In genomic region chr8:82416587-82417340, GRCm38 (mm10) we compare ENCODE assay signal across 15 mouse cellular contexts. TPM values are rescaled to one million over a fixed set of nuclear protein-coding genes. Genes with fewer than 3 reads are reported as not detected.
DNase-seq lines count a peak whose midpoint lies in the region; ATAC-seq and TF ChIP-seq lines count a peak whose summit lies in the region.
"Had no signal": no experiment of that assay in that cellular context is flagged by ENCODE, and none has a peak within 500 bp of the region (broad histone marks: within the 10 kb centered on the region; RNA-seq: fewer than 3 reads in every experiment).

No protein-coding gene starts in this region.

- TF ChIP-seq POLR2A in liver, adult 2 months (IDR thresholded peaks at IDR 0.05; ENCODE audit: extremely low read depth, insufficient read depth, low read length) = no peak

- TF ChIP-seq EP300 in stomach, postnatal 0 days (optimal IDR thresholded peaks at IDR 0.05) = peak; percentile 22

- H3K4me2 ChIP-seq in liver, embryonic 11.5 days = no peak overlapping the region
- no peak overlapping the region for H3K4me2 ChIP-seq in stomach, postnatal 0 days (replicated peaks; ENCODE audit: low read depth)
- no peak overlapping the region for H3K4me2 ChIP-seq in forebrain, embryonic 11.5 days (ENCODE audit: low read depth, low read length, severe bottlenecking)
- H3K4me2 ChIP-seq in hindbrain, postnatal 0 days (ENCODE audit: low read depth, low read length) = no peak overlapping the region
- H3K4me2 ChIP-seq: embryonic facial prominence, embryonic 12.5 days; neural tube, embryonic 13.5 days had no signal

- WGBS in liver, adult 2 months = 22% methylated on average over 5 of the region's 5 CpGs
- 64% methylated on average over 5 of the region's 5 CpGs for WGBS in liver, embryonic 11.5 days
- WGBS in stomach, postnatal 0 days = 56% methylated on average over 5 of the region's 5 CpGs
- WGBS in forebrain, embryonic 11.5 days = 80% methylated on average over 5 of the region's 5 CpGs
- 82% methylated on average over 5 of the region's 5 CpGs for WGBS in midbrain, embryonic 10.5 days
- WGBS in hindbrain, postnatal 0 days = 86% methylated on average over 5 of the region's 5 CpGs

- H3K27me3 ChIP-seq in liver, adult 2 months (ENCODE audit: control insufficient read depth, insufficient read depth, low read length) = no peaks in the 10 kb centered on the region
- no peaks in the 10 kb centered on the region for H3K27me3 ChIP-seq in liver, embryonic 11.5 days (replicated peaks; ENCODE audit: control insufficient read depth, insufficient read depth, low read length)
- H3K27me3 ChIP-seq in stomach, postnatal 0 days (ENCODE audit: control insufficient read depth, insufficient read depth, low read length) = no peaks in the 10 kb centered on the region
- H3K27me3 ChIP-seq in forebrain, embryonic 11.5 days (ENCODE audit: control insufficient read depth, insufficient read depth, low read length) = no peaks in the 10 kb centered on the region
- no peaks in the 10 kb centered on the region for H3K27me3 ChIP-seq in midbrain, embryonic 10.5 days (ENCODE audit: low read depth, poor library complexity, severe bottlenecking)
- no peaks in the 10 kb centered on the region for H3K27me3 ChIP-seq in hindbrain, postnatal 0 days (ENCODE audit: insufficient read depth, low read length)
- H3K27me3 ChIP-seq: embryonic facial prominence, embryonic 12.5 days; neural tube, embryonic 13.5 days had no signal

- H3K36me3 ChIP-seq in liver, adult 2 months (ENCODE audit: control insufficient read depth, insufficient read depth, low read length) = no peaks in the 10 kb centered on the region
- H3K36me3 ChIP-seq in liver, embryonic 11.5 days (ENCODE audit: control insufficient read depth, insufficient read depth, low read length) = no peaks in the 10 kb centered on the region
- H3K36me3 ChIP-seq in stomach, postnatal 0 days (ENCODE audit: control insufficient read depth, insufficient read depth, low read length) = no peaks in the 10 kb centered on the region
- H3K36me3 ChIP-seq in forebrain, embryonic 11.5 days (ENCODE audit: control insufficient read depth, insufficient read depth, low read length) = no peaks in the 10 kb centered on the region
- H3K36me3 ChIP-seq in midbrain, embryonic 10.5 days = no peaks in the 10 kb centered on the region
- no peaks in the 10 kb centered on the region for H3K36me3 ChIP-seq in hindbrain, postnatal 0 days (ENCODE audit: insufficient read depth, low read length)
- H3K36me3 ChIP-seq: embryonic facial prominence, embryonic 12.5 days; limb, embryonic 10.5 days; neural tube, embryonic 13.5 days had no signal

- H3K4me1 ChIP-seq in liver, adult 2 months (ENCODE audit: control insufficient read depth, insufficient read depth, low read length) = peaks cover 14% of the 10 kb centered on the region
- no peaks in the 10 kb centered on the region; the same call in 1 of the 2 replicates for H3K4me1 ChIP-seq in liver, embryonic 11.5 days (replicated peaks; ENCODE audit: control insufficient read depth, insufficient read depth, low read length)
- no peaks in the 10 kb centered on the region for H3K4me1 ChIP-seq in stomach, postnatal 0 days (replicated peaks; ENCODE audit: control insufficient read depth, insufficient read depth)
- H3K4me1 ChIP-seq in forebrain, embryonic 11.5 days (replicated peaks; ENCODE audit: control insufficient read depth, insufficient read depth, low read length) = no peaks in the 10 kb centered on the region
- H3K4me1 ChIP-seq in midbrain, embryonic 10.5 days = no peaks in the 10 kb centered on the region
- no peaks in the 10 kb centered on the region for H3K4me1 ChIP-seq in hindbrain, postnatal 0 days (ENCODE audit: insufficient read depth, low read length)
- H3K4me1 ChIP-seq: embryonic facial prominence, embryonic 12.5 days; limb, embryonic 10.5 days; neural tube, embryonic 13.5 days had no signal

- H3K9ac ChIP-seq in liver, adult 2 months (ENCODE audit: low read depth, low read length) = peak overlapping the region; percentile 38
- H3K9ac ChIP-seq in liver, embryonic 11.5 days (ENCODE audit: low read depth, low read length) = no peak overlapping the region
- no peak overlapping the region for H3K9ac ChIP-seq in stomach, postnatal 0 days (ENCODE audit: low read length)
- no peak overlapping the region for H3K9ac ChIP-seq in forebrain, embryonic 11.5 days (ENCODE audit: low read length)
- no peak overlapping the region for H3K9ac ChIP-seq in hindbrain, postnatal 0 days (replicated peaks; ENCODE audit: low read length)
- H3K9ac ChIP-seq: embryonic facial prominence, embryonic 12.5 days; forebrain, postnatal 0 days; neural tube, embryonic 13.5 days had no signal

- H3K4me3 ChIP-seq in liver, adult 2 months (ENCODE audit: insufficient read depth, low read depth, low read length) = no peak overlapping the region
- no peak overlapping the region for H3K4me3 ChIP-seq in liver, embryonic 11.5 days (ENCODE audit: low read depth, low read length)
- no peak overlapping the region for H3K4me3 ChIP-seq in stomach, postnatal 0 days (ENCODE audit: low read depth, low read length)
- no peak overlapping the region for H3K4me3 ChIP-seq in forebrain, embryonic 11.5 days (ENCODE audit: low read depth, low read length)
- H3K4me3 ChIP-seq in midbrain, embryonic 10.5 days = no peak overlapping the region
- H3K4me3 ChIP-seq in hindbrain, postnatal 0 days (ENCODE audit: low read length) = no peak overlapping the region
- H3K4me3 ChIP-seq: embryonic facial prominence, embryonic 12.5 days; limb, embryonic 10.5 days; neural tube, embryonic 13.5 days had no signal

- 0 out of 2 replicates have a peak overlapping the region, but pooled peaks have one; percentile 51 for H3K27ac ChIP-seq in liver, adult 2 months (replicated peaks; ENCODE audit: insufficient read depth, low read depth, low read length)
- peak overlapping the region; percentile 40 for H3K27ac ChIP-seq in liver, embryonic 11.5 days (ENCODE audit: low read depth, low read length)
- H3K27ac ChIP-seq in stomach, postnatal 0 days (replicated peaks) = peak overlapping the region; percentile 59
- no peak overlapping the region for H3K27ac ChIP-seq in forebrain, embryonic 11.5 days (ENCODE audit: low read depth, low read length)
- H3K27ac ChIP-seq in midbrain, embryonic 10.5 days (replicated peaks) = no peak overlapping the region
- no peak overlapping the region for H3K27ac ChIP-seq in hindbrain, postnatal 0 days
- H3K27ac ChIP-seq: embryonic facial prominence, embryonic 12.5 days; limb, embryonic 10.5 days; neural tube, embryonic 13.5 days had no signal

- no peaks in the 10 kb centered on the region for H3K9me3 ChIP-seq in liver, embryonic 11.5 days (ENCODE audit: control insufficient read depth, low read length)
- no peaks in the 10 kb centered on the region for H3K9me3 ChIP-seq in stomach, postnatal 0 days (ENCODE audit: control insufficient read depth, low read length)
- no peaks in the 10 kb centered on the region for H3K9me3 ChIP-seq in forebrain, embryonic 11.5 days (ENCODE audit: control insufficient read depth, low read length)
- no peaks in the 10 kb centered on the region for H3K9me3 ChIP-seq in midbrain, embryonic 10.5 days (replicated peaks)
- H3K9me3 ChIP-seq in hindbrain, postnatal 0 days (ENCODE audit: low read length) = no peaks in the 10 kb centered on the region
- H3K9me3 ChIP-seq: embryonic facial prominence, embryonic 12.5 days; limb, embryonic 10.5 days; neural tube, embryonic 13.5 days had no signal

- peak; percentile 94 for DNase-seq in liver, adult 2 months (ENCODE audit: extremely low read depth, low read depth, low spot score)
- DNase-seq in liver = no peak
- DNase-seq in liver, embryonic 11.5 days (ENCODE audit: low spot score) = no peak
- peak; percentile 52 for DNase-seq in lung, postnatal 10 days
- DNase-seq in stomach, postnatal 0 days (ENCODE audit: low spot score) = peak; percentile 64
- DNase-seq in forebrain, embryonic 11.5 days (ENCODE audit: low spot score) = no peak
- DNase-seq in midbrain, embryonic 10.5 days (ENCODE audit: low spot score) = no peak
- no peak for DNase-seq in hindbrain, postnatal 0 days (ENCODE audit: low spot score)
- DNase-seq: cerebellum, adult 8-10 months; forebrain, postnatal 0 days; gastrocnemius, postnatal 36 days; midbrain, embryonic 14.5 days had no signal

- ATAC-seq in liver, embryonic 11.5 days (replicated peaks; ENCODE audit: low FRiP score) = peak; percentile 68
- peak; percentile 94 for ATAC-seq in stomach, postnatal 0 days (ENCODE audit: low FRiP score, low TSS enrichment)
- no peak for ATAC-seq in forebrain, embryonic 11.5 days (replicated peaks; ENCODE audit: low FRiP score)
- ATAC-seq in hindbrain, postnatal 0 days = no peak
- ATAC-seq: forebrain, postnatal 0 days had no signal

- TF ChIP-seq CTCF in liver, adult 2 months (IDR thresholded peaks at IDR 0.05; ENCODE audit: low read depth, low read length) = no peak
- no peak for TF ChIP-seq CTCF in stomach, postnatal 0 days (IDR thresholded peaks at IDR 0.05; ENCODE audit: low read depth)
- no peak for TF ChIP-seq CTCF in hindbrain, postnatal 0 days (IDR thresholded peaks at IDR 0.05; ENCODE audit: low read depth)

- no peaks in the 10 kb centered on the region for H3K79me2 ChIP-seq in liver, adult 2 months (ENCODE audit: control insufficient read depth, insufficient read depth, low read length)

RNA-seq across cellular contexts. Expression of gene Il15, which starts 13.7 kb away (rescaled TPM):
- 4.2 and 7.0 TPM in 2 replicates for total RNA-seq in liver, adult 2 months (2014; rRNA removed)
- polyA plus RNA-seq in liver, adult 2 months (2012; rRNA removed) = 1.7 and 2.1 TPM in 2 replicates
- 3.1 and 4.5 TPM in 2 replicates for polyA plus RNA-seq in liver, embryonic 11.5 days (2014; fragmentation: Nextera tagmentation; extraction: Ambion mirVana)
- 8.2 and 10.6 TPM in 2 replicates for polyA plus RNA-seq in stomach, postnatal 0 days (2015; fragmentation: Nextera tagmentation; extraction: Ambion mirVana)
- polyA plus RNA-seq in forebrain, embryonic 11.5 days (2014; fragmentation: Nextera tagmentation; extraction: Ambion mirVana) = 1.2 TPM in 2 replicates
- polyA plus RNA-seq in midbrain, embryonic 10.5 days (2016; fragmentation: Nextera tagmentation; extraction: Ambion mirVana) = 1.9 and 2.5 TPM in 2 replicates
- 0.73 and 4.6 TPM in 2 replicates for total RNA-seq in hindbrain, postnatal 0 days (2014; rRNA removed)
- polyA plus RNA-seq in hindbrain, postnatal 0 days (2015; fragmentation: Nextera tagmentation; extraction: Ambion mirVana) = 1.1 and 2.4 TPM in 2 replicates

Comparison
In these comparisons a context has a peak if more than half of its experiments do, and no peak if none do; other contexts are left out.
1. DNase-seq: peak in liver, adult 2 months (single experiment), lung, postnatal 10 days (single experiment) and stomach, postnatal 0 days (single experiment); none in liver (single experiment), liver, embryonic 11.5 days (single experiment), forebrain, embryonic 11.5 days (single experiment), midbrain, embryonic 10.5 days (single experiment) and hindbrain, postnatal 0 days (single experiment).
2. H3K27ac ChIP-seq: peak in liver, adult 2 months (single experiment), liver, embryonic 11.5 days (single experiment) and stomach, postnatal 0 days (single experiment); none in forebrain, embryonic 11.5 days (single experiment), midbrain, embryonic 10.5 days (single experiment) and hindbrain, postnatal 0 days (single experiment).
3. ATAC-seq: peak in liver, embryonic 11.5 days (single experiment) and stomach, postnatal 0 days (single experiment); none in forebrain, embryonic 11.5 days (single experiment) and hindbrain, postnatal 0 days (single experiment).